Mouse (Mus musculus) frontal cortex, postnatal 14 days (tissue): Measurements from ENCODE around the gene Cpne4.

Experiments
- DNase-seq, 2 experiments: peaks; one replicate each; pipeline ENCODE4 v3.0.0; 2022; ENCODE audit warnings: low spot score in 2 of 2

The Cpne4 gene

DNA sequence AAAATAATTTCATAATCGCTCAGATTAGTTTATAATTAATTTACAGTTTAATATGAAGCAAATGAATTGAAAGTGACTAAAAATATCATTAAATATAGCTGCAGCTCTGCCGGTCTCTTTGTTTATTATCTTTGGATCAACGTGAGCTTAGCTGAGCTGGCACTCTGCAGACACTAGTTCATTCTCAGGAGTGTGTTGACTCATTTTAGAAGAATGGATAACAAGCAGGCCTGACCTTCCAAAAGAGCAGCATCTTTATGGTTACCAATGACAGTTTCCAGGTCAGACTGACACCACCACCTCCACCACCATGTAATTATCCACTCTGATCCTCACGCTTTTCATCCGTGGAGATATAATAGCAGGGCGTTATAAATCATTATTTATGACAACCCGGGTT lies 498.9 kb downstream of the Cpne4 start:
- no peak for DNase-seq

DNA sequence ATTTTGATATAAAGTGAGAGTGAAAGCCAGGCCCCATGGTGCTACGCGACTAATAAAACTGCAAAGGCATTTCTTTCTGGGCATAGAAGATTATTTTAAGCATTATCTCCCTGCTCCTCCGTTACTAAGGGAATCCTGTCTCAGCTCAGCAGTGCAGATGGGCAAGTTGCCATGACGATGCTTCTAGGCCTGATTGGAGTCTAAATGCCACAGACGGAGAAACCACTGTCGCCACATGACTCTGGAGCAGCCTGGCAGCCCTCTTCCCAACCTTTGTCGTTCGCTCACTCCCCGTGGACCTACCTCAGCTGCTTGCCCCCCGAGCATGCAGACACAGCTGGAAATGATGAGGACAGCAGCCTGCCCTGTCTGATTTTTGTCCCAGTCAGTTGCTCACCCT lies 501.3 kb downstream of the Cpne4 start:
- peak; percentile 64 to 71 for DNase-seq

DNA sequence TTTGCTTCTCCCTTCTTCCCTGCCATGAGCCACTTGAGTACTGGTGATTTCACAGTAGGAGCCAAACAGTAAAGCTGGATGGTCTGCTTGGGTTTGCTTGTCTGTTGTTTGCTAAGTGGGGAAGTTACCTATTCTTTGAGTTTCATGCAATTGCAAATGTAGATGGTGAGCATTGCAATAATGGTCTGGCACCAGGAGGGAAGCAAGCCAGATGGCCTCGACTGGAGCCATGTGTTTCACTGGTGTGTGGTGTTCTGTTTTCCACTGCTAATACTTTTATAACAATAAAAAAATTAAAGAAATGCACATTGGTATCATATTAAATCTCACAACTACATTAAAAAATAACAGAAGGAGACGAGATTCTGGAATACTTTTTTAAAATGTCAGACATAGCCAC lies 502.6 kb downstream of the Cpne4 start:
- DNase-seq: no peak

- DNase-seq: no peak
These were observed 503.2 kb downstream of the Cpne4 start for GRCm38 (mm10) chr9:105050257-105050656.

DNA sequence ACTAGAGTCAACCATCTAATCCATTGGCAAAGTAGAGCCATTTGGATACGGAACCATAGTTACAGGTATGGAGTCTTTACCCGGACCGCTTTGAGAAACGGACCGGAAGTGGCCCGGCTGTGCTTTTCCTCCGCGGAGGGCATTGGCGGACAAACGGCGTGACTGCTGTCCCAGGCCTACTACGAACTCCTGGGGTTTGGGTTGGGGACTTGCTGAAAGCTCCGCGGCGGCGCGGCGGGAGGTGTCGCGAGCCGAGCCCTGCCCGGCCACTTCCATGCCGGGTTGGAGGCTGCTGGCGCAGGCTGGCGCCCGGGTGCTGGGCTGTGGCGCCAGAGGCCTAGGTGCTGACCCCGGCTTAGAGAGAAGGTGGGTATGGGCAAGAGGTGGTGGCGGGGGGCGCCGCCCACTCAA lies 506.1 kb downstream of the Cpne4 start, which contains the start of gene Mrpl3:
TSS of gene Mrpl3 (plus strand) at position 93 of the 411 bp plus-strand sequence.
- peak; percentile 68 to 73 for DNase-seq

GRCm38 (mm10) chr9:105053812-105054211 lies 506.7 kb downstream of the Cpne4 start:
- DNase-seq: no peak

GRCm38 (mm10) chr9:105069106-105069505 lies 522.0 kb downstream of the Cpne4 start:
- DNase-seq: no peak

DNA sequence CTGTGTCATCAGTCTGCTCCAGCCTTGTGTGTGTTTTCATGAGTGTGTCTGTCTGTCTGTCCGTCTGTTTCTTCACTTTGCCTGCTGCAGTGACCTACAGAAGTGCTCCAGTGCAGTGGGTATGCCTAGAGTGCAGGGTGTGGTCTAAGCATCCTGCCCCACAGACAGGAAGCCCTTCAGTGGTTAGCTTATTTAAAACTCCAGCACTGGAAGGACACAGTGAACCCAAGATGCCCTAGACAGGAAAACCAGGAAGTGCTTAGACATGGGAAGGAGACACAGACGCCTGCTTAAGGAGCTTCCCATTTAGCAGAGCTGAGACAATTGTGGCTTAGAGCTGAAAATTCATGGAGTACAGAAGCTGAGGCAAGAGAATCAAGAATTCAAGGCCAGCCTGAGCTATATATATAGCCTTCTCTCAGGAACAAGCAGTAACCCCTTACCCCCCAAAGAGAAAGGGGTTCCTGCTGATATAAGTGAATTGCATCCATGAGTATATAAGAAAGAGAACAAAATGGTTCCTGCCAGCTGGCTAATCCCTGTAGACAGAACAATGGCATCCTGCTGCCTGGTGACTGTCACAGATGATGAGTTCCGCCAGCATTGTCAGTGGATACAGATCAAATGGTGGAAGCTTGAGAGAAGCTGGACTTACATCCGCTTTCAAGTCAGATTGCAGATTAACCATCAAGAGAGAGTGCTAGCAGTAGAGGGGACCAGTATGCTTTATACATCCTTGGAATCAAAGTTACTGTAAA lies 526.1 kb downstream of the Cpne4 start:
- no peak for DNase-seq

DNA sequence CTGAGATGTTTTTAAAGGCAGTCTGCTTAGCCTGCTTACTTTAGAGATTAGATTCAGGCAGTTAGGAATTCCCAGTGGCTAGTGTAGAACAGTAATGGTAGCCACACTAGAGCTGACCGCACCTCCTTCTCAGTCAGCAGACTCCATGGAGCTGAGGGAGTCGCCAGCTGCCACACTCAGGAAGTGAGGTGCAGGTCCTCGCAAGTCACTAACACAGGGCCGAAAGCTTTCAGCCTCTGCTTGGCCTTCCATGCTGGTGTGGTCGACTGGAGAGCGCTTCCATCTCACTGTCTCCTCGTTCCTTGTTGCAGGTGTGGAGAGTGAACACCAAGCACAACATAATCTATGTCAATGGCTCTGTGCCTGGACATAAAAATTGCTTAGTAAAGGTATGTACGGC lies 527.8 kb downstream of the Cpne4 start:
- DNase-seq: no peak

- DNase-seq: no peak
These were observed 529.8 kb downstream of the Cpne4 start for GRCm38 (mm10) chr9:105076756-105077424.

- no peak for DNase-seq
These were observed 531.4 kb downstream of the Cpne4 start for GRCm38 (mm10) chr9:105078460-105078859.

DNA sequence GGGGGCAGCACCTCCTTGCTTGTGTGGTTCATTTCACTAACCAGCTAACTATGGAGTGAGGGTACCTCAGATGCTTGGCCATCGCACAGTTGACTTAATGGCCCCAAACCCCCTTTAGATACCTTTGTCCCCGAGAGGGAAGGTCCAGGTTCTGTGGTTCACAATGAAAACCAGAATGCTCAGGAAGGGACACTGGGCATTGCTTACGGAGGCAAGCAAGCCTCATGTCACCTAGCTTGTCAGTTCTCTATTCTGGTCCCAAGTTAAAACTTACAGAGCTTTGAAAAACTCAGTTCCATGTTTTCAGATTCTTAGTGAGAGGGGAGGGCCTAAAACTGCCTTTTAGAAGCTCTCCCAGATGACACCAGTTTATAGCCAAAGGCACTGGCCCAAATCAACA lies 533.2 kb downstream of the Cpne4 start:
- no peak for DNase-seq
